Mouse (Mus musculus): ENCODE measurements around the gene Ube2e3.

- TF ChIP-seq GATA1 (IDR thresholded peaks at IDR 0.05; ENCODE audit: borderline replicate concordance, low read length) (no peak), FLI1 (IDR thresholded peaks at IDR 0.05; ENCODE audit: low read length) (no peak)
These were observed 93.7 kb downstream of the Ube2e3 start for GRCm38 (mm10) chr2:78961580-78961979.

Data from megakaryocyte, embryonic 14.5 days (primary cell).